Mouse (Mus musculus): ENCODE data around the gene Hmg20a. TPM values are rescaled to one million over a fixed set of nuclear protein-coding genes. Genes with fewer than 3 reads are reported as not detected.

The Hmg20a gene
- polyA plus RNA-seq (2014; fragmentation: Illumina TruSeq; extraction: RNeasy Lipid Tissue Mini Kit (QIAGEN cat#74804); ENCODE audit: low read depth, low replicate concordance) = 26.1 TPM

DNA sequence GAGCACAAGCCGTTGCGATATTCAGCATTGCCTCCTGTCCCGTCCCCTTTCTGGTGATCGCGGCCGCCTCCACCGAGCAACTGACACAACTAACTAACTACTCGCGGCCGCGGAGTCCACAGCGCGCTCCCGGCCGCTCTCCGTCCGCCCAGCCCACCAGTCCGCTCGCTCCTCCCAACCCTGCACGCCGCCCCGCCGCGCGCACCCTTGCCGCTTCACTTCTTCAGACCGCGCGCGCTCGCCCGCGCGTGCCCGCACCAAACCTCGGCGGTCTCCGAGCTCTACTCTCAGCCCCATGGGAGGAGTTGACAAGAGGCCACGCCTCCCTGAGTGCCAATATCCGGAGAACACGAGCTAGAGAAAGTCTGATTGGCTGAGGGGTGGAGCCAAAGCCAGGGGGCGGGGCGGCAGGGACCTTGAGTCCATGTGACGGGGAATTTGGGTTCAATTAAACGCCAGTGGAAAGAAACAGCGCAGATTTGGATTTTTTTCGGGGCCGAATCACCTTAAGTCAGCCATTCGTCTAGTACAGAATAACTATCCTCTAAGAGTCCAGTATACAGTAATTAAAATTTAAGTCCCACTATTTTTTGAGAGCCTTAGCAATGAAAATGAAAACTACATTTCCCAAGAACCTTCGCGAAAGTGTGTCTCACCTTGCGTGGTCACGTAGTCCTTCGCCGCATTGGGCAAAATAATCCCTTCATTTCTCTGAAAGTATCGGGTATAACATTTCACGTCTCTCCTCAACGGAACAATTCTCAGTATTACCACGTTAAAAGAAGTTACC, at the start of gene Hmg20a, which contains the start of gene Peak1:
Gene Hmg20a, plus strand, starts transcription at position 662 of the 790 bp plus-strand sequence.
Gene Peak1, minus strand, starts transcription at position 120 of the 790 bp plus-strand sequence.

Other genes starting within 250 kb of the Hmg20a start
- gene Peak1, start 542 bp upstream of the Hmg20a start, polyA plus RNA-seq (2014; fragmentation: Illumina TruSeq; extraction: RNeasy Lipid Tissue Mini Kit (QIAGEN cat#74804); ENCODE audit: low read depth, low replicate concordance) = 20.4 TPM